Mouse (Mus musculus) gastrocnemius, postnatal 10 days (tissue): ENCODE data around the gene Trub2. TPM values are rescaled to one million over a fixed set of nuclear protein-coding genes. Genes with fewer than 3 reads are reported as not detected.
"Not testable (repeated sequence)": the region's sequence is repeated elsewhere in the genome, so short reads cannot be mapped to it uniquely, and the experiment has no call there.

Experiments
- DNase-seq: peaks from one replicate; pipeline ENCODE4 v3.0.0; 2021; ENCODE audit warnings: mixed read lengths
- total RNA-seq, 2 experiments: library from RNA; stranded (reverse); gene quantifications; 2 replicates each; pipeline ENCODE4 v1.2.3; 2021

Trub2 gene
- total RNA-seq, 2 experiments from 2014 or later = 24.7 to 36.5 TPM

GRCm38 (mm10) chr2:29781256-29781655 is 7.0 kb downstream of the Trub2 start:
- DNase-seq = not testable (repeated sequence)

- DNase-seq = no peak
Observed at GRCm38 (mm10) chr2:29773323-29773722, 15.0 kb downstream of the Trub2 start.

GRCm38 (mm10) chr2:29771611-29772461 is 16.5 kb downstream of the Trub2 start:
- no peak for DNase-seq

GRCm38 (mm10) chr2:29770162-29770561 is 18.1 kb downstream of the Trub2 start:
- DNase-seq = no peak

GRCm38 (mm10) chr2:29768901-29769300 is 19.4 kb downstream of the Trub2 start:
- DNase-seq = no peak

GRCm38 (mm10) chr2:29767976-29768709 is 20.2 kb downstream of the Trub2 start:
- no peak for DNase-seq

- peak; percentile 76 for DNase-seq
Observed at GRCm38 (mm10) chr2:29764831-29765230, 23.5 kb downstream of the Trub2 start.

GRCm38 (mm10) chr2:29755693-29756092 is 32.6 kb downstream of the Trub2 start:
- DNase-seq = no peak

GRCm38 (mm10) chr2:29752397-29752796 is 35.9 kb downstream of the Trub2 start:
- DNase-seq = no peak

- DNase-seq = no peak
Observed at GRCm38 (mm10) chr2:29751497-29751896, 36.8 kb downstream of the Trub2 start, which contains the start of gene Gm13420. TSS of gene Gm13420 (minus strand) at chr2:29751685.

- DNase-seq = no peak
Observed at GRCm38 (mm10) chr2:29748499-29748898, 39.8 kb downstream of the Trub2 start.

GRCm38 (mm10) chr2:29747852-29748251 is 40.5 kb downstream of the Trub2 start:
- DNase-seq = no peak

- no peak for DNase-seq
Observed at GRCm38 (mm10) chr2:29747188-29747782, 41.0 kb downstream of the Trub2 start.

GRCm38 (mm10) chr2:29744256-29744655 is 44.0 kb downstream of the Trub2 start:
- no peak for DNase-seq

GRCm38 (mm10) chr2:29741207-29741606 is 47.1 kb downstream of the Trub2 start:
- DNase-seq = no peak

GRCm38 (mm10) chr2:29739368-29739767 is 48.9 kb downstream of the Trub2 start:
- DNase-seq = no peak

GRCm38 (mm10) chr2:29738799-29739198 is 49.5 kb downstream of the Trub2 start:
- DNase-seq = no peak

GRCm38 (mm10) chr2:29737209-29737925 is 50.9 kb downstream of the Trub2 start:
- DNase-seq = no peak

- DNase-seq = no peak
Observed at GRCm38 (mm10) chr2:29735708-29736107, 52.6 kb downstream of the Trub2 start.

GRCm38 (mm10) chr2:29733348-29733747 is 55.0 kb downstream of the Trub2 start:
- no peak for DNase-seq

- no peak for DNase-seq
Observed at GRCm38 (mm10) chr2:29732559-29732958, 55.7 kb downstream of the Trub2 start.

GRCm38 (mm10) chr2:29731545-29731944 is 56.8 kb downstream of the Trub2 start:
- DNase-seq = peak; percentile 59
